Mouse (Mus musculus): Measurements from ENCODE around the gene Lect2.

Gene Lect2

GRCm38 (mm10) chr13:56555957-56556356 is 7.7 kb upstream of the Lect2 start:
- no peak for DNase-seq (ENCODE audit: low spot score in 2 of 2)

- no peak for DNase-seq (ENCODE audit: low spot score in 2 of 2)
These were observed 6.1 kb upstream of the Lect2 start for GRCm38 (mm10) chr13:56554409-56554808.

- DNase-seq (ENCODE audit: low spot score in 2 of 2): no peak
These were observed 5.6 kb upstream of the Lect2 start for GRCm38 (mm10) chr13:56553923-56554322.

GRCm38 (mm10) chr13:56551661-56552060 is 3.4 kb upstream of the Lect2 start:
- DNase-seq (ENCODE audit: low spot score in 2 of 2): no peak

- no peak for DNase-seq (ENCODE audit: low spot score in 2 of 2)
These were observed 2.3 kb upstream of the Lect2 start for GRCm38 (mm10) chr13:56550574-56550973.

- DNase-seq (ENCODE audit: low spot score in 2 of 2): no peak
These were observed 1.1 kb upstream of the Lect2 start for GRCm38 (mm10) chr13:56549364-56549763.

- no peak for DNase-seq (ENCODE audit: low spot score in 2 of 2)
These were observed 3.3 kb downstream of the Lect2 start for GRCm38 (mm10) chr13:56544956-56545355.

- DNase-seq (ENCODE audit: low spot score in 2 of 2): no peak
These were observed 4.5 kb downstream of the Lect2 start for GRCm38 (mm10) chr13:56543805-56544204.

- DNase-seq (ENCODE audit: low spot score in 2 of 2): no peak
These were observed 8.5 kb downstream of the Lect2 start for GRCm38 (mm10) chr13:56539846-56540245.

- DNase-seq (ENCODE audit: low spot score in 2 of 2): no peak
These were observed 11.3 kb downstream of the Lect2 start for GRCm38 (mm10) chr13:56537026-56537425.

GRCm38 (mm10) chr13:56535570-56535969 is 12.7 kb downstream of the Lect2 start:
- DNase-seq (ENCODE audit: low spot score in 2 of 2): no peak

- no peak for DNase-seq (ENCODE audit: low spot score in 2 of 2)
These were observed 13.4 kb downstream of the Lect2 start for GRCm38 (mm10) chr13:56534931-56535330.

- no peak for DNase-seq (ENCODE audit: low spot score in 2 of 2)
These were observed 18.6 kb downstream of the Lect2 start for GRCm38 (mm10) chr13:56529685-56530084.

- DNase-seq (ENCODE audit: low spot score in 2 of 2): no peak
These were observed 19.3 kb downstream of the Lect2 start for GRCm38 (mm10) chr13:56529031-56529430.

GRCm38 (mm10) chr13:56528281-56528680 is 20.0 kb downstream of the Lect2 start:
- DNase-seq (ENCODE audit: low spot score in 2 of 2): no peak

GRCm38 (mm10) chr13:56527846-56528245 is 20.5 kb downstream of the Lect2 start:
- no peak for DNase-seq (ENCODE audit: low spot score in 2 of 2)

- no peak for DNase-seq (ENCODE audit: low spot score in 2 of 2)
These were observed 21.4 kb downstream of the Lect2 start for GRCm38 (mm10) chr13:56526871-56527270.

GRCm38 (mm10) chr13:56522821-56523167 is 25.5 kb downstream of the Lect2 start:
- DNase-seq (ENCODE audit: low spot score in 2 of 2): no peak

GRCm38 (mm10) chr13:56522081-56522820 is 26.1 kb downstream of the Lect2 start, which contains the start of gene Fbxl21:
TSS of gene Fbxl21 (plus strand) at chr13:56522472.
- peak; percentile 89 to 92 for DNase-seq (ENCODE audit: low spot score in 2 of 2)

GRCm38 (mm10) chr13:56516816-56517215 is 31.5 kb downstream of the Lect2 start:
- no peak for DNase-seq (ENCODE audit: low spot score in 2 of 2)

GRCm38 (mm10) chr13:56516311-56516710 is 32.0 kb downstream of the Lect2 start:
- DNase-seq (ENCODE audit: low spot score in 2 of 2): no peak

- no peak for DNase-seq (ENCODE audit: low spot score in 2 of 2)
These were observed 34.7 kb downstream of the Lect2 start for GRCm38 (mm10) chr13:56513595-56513994.

GRCm38 (mm10) chr13:56509796-56510195 is 38.5 kb downstream of the Lect2 start:
- DNase-seq (ENCODE audit: low spot score in 2 of 2): peak in 1 of 2 experiments; percentile 21

Measured in spleen, postnatal 4 days (tissue).